Mouse (Mus musculus): ENCODE data around the gene Sh3rf3. TPM values are rescaled to one million over a fixed set of nuclear protein-coding genes. Genes with fewer than 3 reads are reported as not detected.
A peak's percentile ranks its signal among the peaks of the same experiment; 100 is the strongest.

The Sh3rf3 gene
- total RNA-seq, 2 experiments from 2014 or later: 83.7 to 97.9 TPM

GRCm38 (mm10) chr10:58895431-58895830, 82.3 kb downstream of the Sh3rf3 start:
- no peak for DNase-seq (ENCODE audit: extremely low spot score in 1 of 2, low spot score in 2 of 2)
- intact Hi-C loops (cut with DNase I): no loop called here

DNA sequence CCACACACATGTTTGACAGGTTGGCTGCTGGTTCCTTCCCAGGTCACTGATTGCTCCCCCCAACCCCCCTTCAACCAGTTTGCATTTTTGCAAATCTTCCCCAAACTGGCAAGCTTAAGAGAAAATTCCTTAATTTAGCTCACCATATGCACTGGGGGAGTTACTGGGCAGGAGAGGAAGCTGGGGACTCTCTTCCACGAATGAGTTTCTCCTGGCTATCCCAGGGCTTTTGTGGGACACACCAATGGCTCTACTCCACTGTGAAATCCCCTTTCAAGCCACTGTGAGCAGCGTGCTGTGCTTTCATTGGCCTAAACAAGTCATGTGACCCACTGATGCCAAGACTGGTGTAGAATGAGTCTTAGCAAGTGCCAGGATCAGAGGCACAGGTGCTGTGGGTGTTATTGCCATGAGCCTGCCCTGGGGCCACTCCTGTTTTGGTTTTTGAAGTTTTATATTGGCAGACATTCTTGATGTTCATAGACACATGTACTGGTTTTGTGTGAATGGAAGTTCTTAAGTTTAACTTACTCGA, 83.9 kb downstream of the Sh3rf3 start:
- DNase-seq (ENCODE audit: extremely low spot score in 1 of 2, low spot score in 2 of 2): no peak
- intact Hi-C loops (cut with DNase I): no loop called here

DNA sequence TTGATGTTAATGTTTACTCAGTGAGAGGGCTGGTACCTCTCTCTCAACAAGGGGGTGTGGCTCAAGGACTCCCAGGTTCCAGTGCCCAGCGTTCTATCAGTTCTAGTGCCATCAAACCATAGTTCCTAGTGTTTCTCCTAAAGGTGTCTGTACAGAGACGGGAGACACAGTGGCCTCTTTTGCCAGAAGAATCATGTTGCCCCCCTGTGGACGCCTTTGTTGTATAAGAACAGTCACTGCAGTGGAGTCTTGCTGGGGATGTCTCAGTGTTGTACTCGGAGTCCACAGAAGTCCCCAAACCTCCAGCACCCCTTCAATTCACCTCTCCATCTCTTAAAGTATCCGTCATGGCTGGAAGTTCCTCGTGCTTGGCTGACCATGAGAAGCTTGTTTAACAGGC, 92.1 kb downstream of the Sh3rf3 start:
- DNase-seq (ENCODE audit: extremely low spot score in 1 of 2, low spot score in 2 of 2): no peak
- intact Hi-C loops (cut with DNase I): no loop called here

DNA sequence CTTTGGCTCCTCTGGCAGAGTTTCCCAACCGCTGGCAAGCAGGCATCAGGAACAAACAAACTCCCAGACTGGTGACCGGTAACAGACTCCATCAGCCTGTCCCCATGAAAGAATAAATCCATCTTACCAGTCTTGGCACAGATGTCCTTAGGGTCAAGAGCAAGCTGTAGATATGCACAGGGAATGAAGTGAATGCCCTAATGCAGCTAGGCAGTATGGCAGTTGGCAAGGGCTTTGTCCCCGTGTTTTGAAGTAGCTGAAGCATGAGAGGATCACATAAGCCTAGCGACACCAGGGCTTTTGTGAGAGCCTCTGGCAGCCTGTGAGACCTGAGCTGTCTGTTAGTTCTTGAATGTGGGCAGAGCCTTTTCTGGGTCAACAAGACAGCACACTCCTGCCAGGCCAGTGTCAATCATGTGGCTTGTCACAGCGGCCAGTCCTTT, 93.9 kb downstream of the Sh3rf3 start:
- intact Hi-C loops (cut with DNase I): no loop called here
- no peak for DNase-seq (ENCODE audit: extremely low spot score in 1 of 2, low spot score in 2 of 2)

- intact Hi-C loops (cut with DNase I): no loop called here
- no peak for DNase-seq (ENCODE audit: extremely low spot score in 1 of 2, low spot score in 2 of 2)
Observed at GRCm38 (mm10) chr10:58908451-58908850, 95.3 kb downstream of the Sh3rf3 start.

- intact Hi-C loops (cut with DNase I): no loop called here
- no peak for DNase-seq (ENCODE audit: extremely low spot score in 1 of 2, low spot score in 2 of 2)
Observed at GRCm38 (mm10) chr10:58915301-58916245, 102.4 kb downstream of the Sh3rf3 start.

DNA sequence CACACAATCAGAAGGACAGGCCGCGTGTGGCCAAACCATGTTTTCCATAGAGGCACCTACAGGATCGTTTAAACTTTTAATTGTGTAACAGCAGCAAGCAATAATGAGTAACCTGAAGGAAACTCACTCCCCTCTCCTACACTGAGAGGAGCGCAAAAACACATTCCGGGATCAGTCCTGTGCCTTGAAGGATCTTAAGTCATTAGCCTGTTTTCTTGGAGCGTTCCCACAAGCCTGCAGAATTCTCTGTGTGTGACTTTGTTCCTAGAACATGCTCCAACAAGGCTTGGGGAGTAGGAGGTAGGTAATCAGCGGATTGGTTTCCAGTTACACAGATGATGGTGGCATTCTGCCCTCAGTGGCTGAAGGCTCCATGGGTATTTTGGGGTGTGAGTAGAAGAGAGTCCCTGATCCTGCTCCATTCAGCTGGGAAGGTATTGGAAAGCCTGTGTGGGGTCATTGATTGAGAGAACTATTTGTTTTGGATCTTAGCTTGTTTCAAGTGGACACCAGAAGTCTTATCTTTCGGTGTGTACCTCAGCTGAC, 108.6 kb downstream of the Sh3rf3 start:
- no peak for DNase-seq (ENCODE audit: extremely low spot score in 1 of 2, low spot score in 2 of 2)
- intact Hi-C loops (cut with DNase I): no loop called here

GRCm38 (mm10) chr10:58922216-58922829, 109.2 kb downstream of the Sh3rf3 start:
- no peak for DNase-seq (ENCODE audit: extremely low spot score in 1 of 2, low spot score in 2 of 2)
- intact Hi-C loops (cut with DNase I): no loop called here

DNA sequence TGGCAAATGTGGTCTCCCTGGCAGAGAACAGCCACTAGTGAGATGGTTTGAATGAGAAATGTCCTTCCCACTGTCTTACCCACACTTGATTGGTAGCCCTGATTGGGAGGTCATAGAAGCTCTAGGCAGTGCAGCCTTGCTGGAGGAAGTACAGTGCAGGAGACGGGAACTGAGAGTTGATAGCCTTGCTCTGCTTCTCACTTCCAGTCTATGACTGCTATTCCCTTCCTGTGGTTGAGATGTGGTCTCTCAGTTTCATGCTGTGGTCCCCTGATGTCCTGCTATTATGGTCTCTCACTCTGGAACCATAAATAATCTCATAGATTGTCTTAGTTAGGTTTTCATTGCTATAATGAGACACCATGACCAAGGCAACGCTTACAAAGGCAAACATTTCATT, 109.8 kb downstream of the Sh3rf3 start:
- DNase-seq (ENCODE audit: extremely low spot score in 1 of 2, low spot score in 2 of 2): no peak
- intact Hi-C loops (cut with DNase I): no loop called here

- DNase-seq (ENCODE audit: extremely low spot score in 1 of 2, low spot score in 2 of 2): no peak
- intact Hi-C loops (cut with DNase I): no loop called here
Observed at GRCm38 (mm10) chr10:58926578-58926977, 113.4 kb downstream of the Sh3rf3 start.

GRCm38 (mm10) chr10:58928952-58929442, 115.8 kb downstream of the Sh3rf3 start:
- no peak for DNase-seq (ENCODE audit: extremely low spot score in 1 of 2, low spot score in 2 of 2)
- intact Hi-C loops (cut with DNase I): no loop called here

DNA sequence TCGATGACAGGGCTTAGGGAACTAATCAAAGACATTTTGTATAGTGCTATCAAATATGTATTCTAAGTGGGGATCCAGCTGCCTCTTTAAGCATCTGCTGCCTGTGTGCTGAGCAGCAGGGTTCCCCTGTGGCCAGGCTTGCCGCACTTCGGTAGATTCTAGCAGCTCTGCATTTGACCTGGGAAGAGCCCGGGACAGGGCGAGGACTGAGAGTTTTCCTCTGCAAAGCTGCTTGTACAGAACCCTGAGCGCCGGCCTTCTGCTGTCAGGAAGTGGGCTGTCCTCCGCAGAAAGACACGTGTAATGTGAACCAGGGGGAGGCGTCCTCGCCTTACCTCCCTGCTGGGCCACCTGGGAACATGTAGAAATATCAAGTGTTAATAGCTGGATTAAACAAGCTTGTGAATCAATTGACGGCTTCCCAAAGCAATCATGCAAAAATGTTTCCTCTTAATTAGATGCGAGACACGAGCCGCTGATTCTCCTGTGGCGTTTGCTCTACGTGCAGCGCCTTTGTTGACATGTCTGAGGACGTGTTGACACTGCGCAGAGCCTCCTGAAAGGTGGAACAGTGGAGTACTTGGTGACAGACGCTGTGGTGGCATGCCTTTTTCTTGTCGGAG, 119.1 kb downstream of the Sh3rf3 start:
- intact Hi-C loops (cut with DNase I): no loop called here
- DNase-seq (ENCODE audit: extremely low spot score in 1 of 2, low spot score in 2 of 2): peak in 1 of 2 experiments; percentile 30

- DNase-seq (ENCODE audit: extremely low spot score in 1 of 2, low spot score in 2 of 2): no peak
- intact Hi-C loops (cut with DNase I): loop anchor here (5.0 kb wide), 1 partner anchor 123 kb away; the partner anchor contains the start of gene Sh3rf3
Observed at GRCm38 (mm10) chr10:58935606-58936005, 122.4 kb downstream of the Sh3rf3 start.

- DNase-seq (ENCODE audit: extremely low spot score in 1 of 2, low spot score in 2 of 2): peak; percentile 35 to 54
- intact Hi-C loops (cut with DNase I): loop anchor here (5.0 kb wide), 1 partner anchor 124 kb away; the partner anchor contains the start of gene Sh3rf3
Observed at GRCm38 (mm10) chr10:58936441-58936860, 123.3 kb downstream of the Sh3rf3 start.

DNA sequence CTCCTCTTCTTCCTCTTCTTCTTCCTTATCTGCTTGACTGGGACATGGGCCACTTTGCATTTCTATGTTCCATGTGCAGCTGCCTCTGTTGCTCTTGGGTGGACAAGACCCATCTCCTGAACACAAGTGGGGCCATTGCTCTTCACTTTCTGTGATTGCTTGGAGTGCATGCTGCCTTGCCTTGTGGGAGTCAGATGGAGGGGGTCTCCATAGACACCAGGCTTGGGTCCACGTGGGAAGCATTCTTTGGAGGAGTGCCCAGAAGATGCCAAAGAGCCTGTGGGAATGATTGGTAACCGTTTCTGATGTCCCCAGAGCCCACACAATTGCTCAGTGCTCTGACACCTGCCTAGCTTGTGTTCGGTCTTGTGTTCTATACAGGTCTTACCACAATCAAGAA, 124.4 kb downstream of the Sh3rf3 start:
- intact Hi-C loops (cut with DNase I): loop anchor here (5.0 kb wide), 1 partner anchor 125 kb away; the partner anchor contains the start of gene Sh3rf3
- DNase-seq (ENCODE audit: extremely low spot score in 1 of 2, low spot score in 2 of 2): peak; percentile 34 to 49

DNA sequence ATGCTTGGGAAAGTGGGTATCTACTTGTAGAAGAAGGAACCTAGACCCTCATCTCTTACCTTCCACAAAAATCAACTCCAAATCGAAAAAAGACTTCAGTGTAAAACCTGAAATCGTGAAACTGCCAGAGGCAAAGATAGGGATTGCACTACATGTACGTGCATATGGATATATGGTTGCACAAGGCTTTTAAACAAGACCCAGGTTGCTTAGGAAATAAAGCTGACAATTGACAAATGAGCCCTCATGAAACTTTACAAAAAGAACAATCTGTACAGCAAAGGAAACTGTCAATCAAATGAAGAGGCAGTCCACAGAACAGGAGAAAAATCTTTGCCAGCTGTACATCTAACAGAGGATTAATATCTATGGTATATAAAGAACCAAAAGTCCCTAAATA, 129.7 kb downstream of the Sh3rf3 start:
- intact Hi-C loops (cut with DNase I): loop anchor here (10.0 kb wide), 1 partner anchor 172 kb away; no protein-coding TSS in a partner anchor
- no peak for DNase-seq (ENCODE audit: extremely low spot score in 1 of 2, low spot score in 2 of 2)

DNA sequence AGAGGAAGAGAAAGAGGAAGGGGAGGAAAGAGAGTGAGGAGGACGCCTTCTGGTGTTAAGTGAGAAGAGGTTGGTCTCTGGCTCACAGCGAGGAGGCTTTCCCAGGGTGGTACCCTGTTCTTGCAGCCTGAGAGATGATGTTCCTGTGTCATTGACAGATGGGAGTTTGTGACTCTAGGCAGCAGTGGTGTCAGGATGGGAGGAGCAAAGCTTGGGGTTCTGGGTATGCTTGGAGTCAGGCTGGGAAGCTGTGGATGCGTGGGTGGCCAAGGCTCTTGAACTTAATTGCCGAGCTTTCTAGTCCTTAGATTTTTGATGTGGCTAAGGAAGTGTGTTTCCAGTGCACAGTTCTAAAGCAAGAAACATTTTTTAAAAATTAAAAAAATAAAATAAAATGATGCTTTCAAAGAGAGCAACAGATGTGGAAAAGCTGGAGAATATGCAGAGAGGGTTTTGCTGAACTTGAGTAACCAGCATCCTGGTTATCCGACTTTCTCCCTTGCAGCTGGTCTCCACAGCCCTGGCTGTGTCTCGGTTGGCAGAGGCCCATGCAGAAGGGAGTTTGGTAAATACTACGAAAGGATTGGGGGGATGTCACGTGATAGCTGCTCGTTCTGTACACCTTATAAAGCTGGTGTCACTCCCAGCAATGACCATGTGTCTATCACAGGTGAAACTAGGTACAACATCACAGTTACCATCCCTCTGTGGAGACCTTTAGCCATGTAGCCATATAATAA, 130.7 kb downstream of the Sh3rf3 start:
- no peak for DNase-seq (ENCODE audit: extremely low spot score in 1 of 2, low spot score in 2 of 2)
- intact Hi-C loops (cut with DNase I): loop anchor here (10.0 kb wide), 1 partner anchor 171 kb away; no protein-coding TSS in a partner anchor

- intact Hi-C loops (cut with DNase I): loop anchor here (10.0 kb wide), 1 partner anchor 170 kb away; no protein-coding TSS in a partner anchor
- no peak for DNase-seq (ENCODE audit: extremely low spot score in 1 of 2, low spot score in 2 of 2)
Observed at GRCm38 (mm10) chr10:58944930-58945329, 131.8 kb downstream of the Sh3rf3 start.
